Mouse (Mus musculus) liver, embryonic 14.5 days (tissue): ENCODE results near the gene Btbd11.

Source experiments
- CTCF ChIP-seq: IDR thresholded peaks from 2 replicates; pipeline ENCODE4 v1.5.1; 2016; ENCODE audit warnings: antibody characterized with exemption, low read depth, control low read depth
- EP300 ChIP-seq: IDR thresholded peaks from 2 replicates; pipeline ENCODE4 v1.6.1; 2016; ENCODE audit warnings: antibody characterized with exemption, low read depth

GRCm38 (mm10) chr10:85682446-85682845 lies 295.8 kb downstream of the Btbd11 start:
- TF ChIP-seq CTCF (no peak), EP300 (no peak)
